Mouse (Mus musculus): ENCODE results near the gene Lamb3. TPM values are rescaled to one million over a fixed set of nuclear protein-coding genes. Genes with fewer than 3 reads are reported as not detected.

Lamb3 gene
- polyA plus RNA-seq, 1 experiment, result 4.6 TPM

- peaks cover 14% of the 10 kb centered on the region for H3K4me1 ChIP-seq (ENCODE audit: control insufficient read depth, insufficient read depth, insufficient read length)
- H3K27me3 ChIP-seq (ENCODE audit: control insufficient read depth, insufficient read depth, low read length), result no peaks in the 10 kb centered on the region
- H3K27ac ChIP-seq (ENCODE audit: insufficient read depth, low read length), result peak overlapping the region; percentile 91
- WGBS, result under 1% methylated on average over 48 of the region's 48 CpGs
- TF ChIP-seq CTCF (IDR thresholded peaks at IDR 0.05; ENCODE audit: extremely low read depth, insufficient read depth, insufficient read length, insufficient replicate concordance) (no peak), POLR2A (IDR thresholded peaks at IDR 0.05; ENCODE audit: low read depth, low read length) (peak; percentile 69)
- peaks cover 1% of the 10 kb centered on the region for H3K36me3 ChIP-seq (ENCODE audit: control insufficient read depth, insufficient read depth, low read length)
- DNase-seq (ENCODE audit: low read depth in 1 of 2, low spot score in 2 of 2), result peak; percentile 97 to 99
- peak overlapping the region; percentile 85 for H3K4me3 ChIP-seq (ENCODE audit: extremely low read depth, insufficient read depth, insufficient read length)
Measured at GRCm38 (mm10) chr1:193172991-193173809, 34.3 kb upstream of the Lamb3 start.

- H3K4me3 ChIP-seq (ENCODE audit: extremely low read depth, insufficient read depth, insufficient read length), result peak overlapping the region; percentile 54
- WGBS, result 10% methylated on average over 9 of the region's 9 CpGs
- no peak for TF ChIP-seq CTCF (IDR thresholded peaks at IDR 0.05; ENCODE audit: extremely low read depth, insufficient read depth, insufficient read length, insufficient replicate concordance)
- no peak for TF ChIP-seq POLR2A (IDR thresholded peaks at IDR 0.05; ENCODE audit: low read depth, low read length)
- no peaks in the 10 kb centered on the region for H3K27me3 ChIP-seq (ENCODE audit: control insufficient read depth, insufficient read depth, low read length)
- peaks cover 3% of the 10 kb centered on the region for H3K36me3 ChIP-seq (ENCODE audit: control insufficient read depth, insufficient read depth, low read length)
- no peak for DNase-seq (ENCODE audit: low read depth in 1 of 2, low spot score in 2 of 2)
- H3K27ac ChIP-seq (ENCODE audit: insufficient read depth, low read length), result peak overlapping the region; percentile 84
- H3K4me1 ChIP-seq (ENCODE audit: control insufficient read depth, insufficient read depth, insufficient read length), result peaks cover 14% of the 10 kb centered on the region
Measured at GRCm38 (mm10) chr1:193173810-193174129, 33.7 kb upstream of the Lamb3 start.

GRCm38 (mm10) chr1:193174143-193174733 lies 33.3 kb upstream of the Lamb3 start:
- Histone ChIP-seq H3K4me1 (ENCODE audit: control insufficient read depth, insufficient read depth, insufficient read length) (peaks cover 14% of the 10 kb centered on the region), H3K27ac (ENCODE audit: insufficient read depth, low read length) (peak overlapping the region; percentile 84), H3K36me3 (ENCODE audit: control insufficient read depth, insufficient read depth, low read length) (peaks cover 5% of the 10 kb centered on the region), H3K4me3 (ENCODE audit: extremely low read depth, insufficient read depth, insufficient read length) (no peak overlapping the region), H3K27me3 (ENCODE audit: control insufficient read depth, insufficient read depth, low read length) (no peaks in the 10 kb centered on the region)
- 84% methylated on average over 13 of the region's 13 CpGs for WGBS
- TF ChIP-seq POLR2A (IDR thresholded peaks at IDR 0.05; ENCODE audit: low read depth, low read length) (no peak), CTCF (IDR thresholded peaks at IDR 0.05; ENCODE audit: extremely low read depth, insufficient read depth, insufficient read length, insufficient replicate concordance) (no peak)
- no peak for DNase-seq (ENCODE audit: low read depth in 1 of 2, low spot score in 2 of 2)

GRCm38 (mm10) chr1:193181104-193181503 lies 26.4 kb upstream of the Lamb3 start:
- H3K27ac ChIP-seq (ENCODE audit: insufficient read depth, low read length), result peak overlapping the region; percentile 80
- no peak for TF ChIP-seq CTCF (IDR thresholded peaks at IDR 0.05; ENCODE audit: extremely low read depth, insufficient read depth, insufficient read length, insufficient replicate concordance)
- no peak for TF ChIP-seq POLR2A (IDR thresholded peaks at IDR 0.05; ENCODE audit: low read depth, low read length)
- no peaks in the 10 kb centered on the region for H3K27me3 ChIP-seq (ENCODE audit: control insufficient read depth, insufficient read depth, low read length)
- DNase-seq (ENCODE audit: low read depth in 1 of 2, low spot score in 2 of 2), result peak; percentile 31 to 34
- H3K4me1 ChIP-seq (ENCODE audit: control insufficient read depth, insufficient read depth, insufficient read length), result peaks cover 13% of the 10 kb centered on the region
- 20% methylated on average over 3 of the region's 3 CpGs for WGBS
- H3K36me3 ChIP-seq (ENCODE audit: control insufficient read depth, insufficient read depth, low read length), result peaks cover 38% of the 10 kb centered on the region
- H3K4me3 ChIP-seq (ENCODE audit: extremely low read depth, insufficient read depth, insufficient read length), result no peak overlapping the region

GRCm38 (mm10) chr1:193188257-193188656 lies 19.2 kb upstream of the Lamb3 start:
- Histone ChIP-seq H3K4me1 (ENCODE audit: control insufficient read depth, insufficient read depth, insufficient read length) (peaks cover 30% of the 10 kb centered on the region), H3K27ac (ENCODE audit: insufficient read depth, low read length) (peak overlapping the region; percentile 92), H3K36me3 (ENCODE audit: control insufficient read depth, insufficient read depth, low read length) (peaks cover 71% of the 10 kb centered on the region), H3K4me3 (ENCODE audit: extremely low read depth, insufficient read depth, insufficient read length) (no peak overlapping the region), H3K27me3 (ENCODE audit: control insufficient read depth, insufficient read depth, low read length) (no peaks in the 10 kb centered on the region)
- TF ChIP-seq POLR2A (IDR thresholded peaks at IDR 0.05; ENCODE audit: low read depth, low read length), result no peak
- TF ChIP-seq CTCF (IDR thresholded peaks at IDR 0.05; ENCODE audit: extremely low read depth, insufficient read depth, insufficient read length, insufficient replicate concordance), result no peak
- no peak for DNase-seq (ENCODE audit: low read depth in 1 of 2, low spot score in 2 of 2)
- WGBS, result 86% methylated on average over 6 of the region's 6 CpGs

- H3K27ac ChIP-seq (ENCODE audit: insufficient read depth, low read length), result peak overlapping the region; percentile 92
- 18% methylated on average over 9 of the region's 9 CpGs for WGBS
Measured at GRCm38 (mm10) chr1:193189151-193189621, 18.3 kb upstream of the Lamb3 start.

More at GRCm38 (mm10) chr1:193189151-193189621, 18.3 kb upstream of the Lamb3 start:
- TF ChIP-seq CTCF (IDR thresholded peaks at IDR 0.05; ENCODE audit: extremely low read depth, insufficient read depth, insufficient read length, insufficient replicate concordance) (no peak), POLR2A (IDR thresholded peaks at IDR 0.05; ENCODE audit: low read depth, low read length) (no peak)
- Histone ChIP-seq H3K4me3 (ENCODE audit: extremely low read depth, insufficient read depth, insufficient read length) (no peak overlapping the region), H3K27me3 (ENCODE audit: control insufficient read depth, insufficient read depth, low read length) (no peaks in the 10 kb centered on the region), H3K4me1 (ENCODE audit: control insufficient read depth, insufficient read depth, insufficient read length) (peaks cover 30% of the 10 kb centered on the region), H3K36me3 (ENCODE audit: control insufficient read depth, insufficient read depth, low read length) (peaks cover 74% of the 10 kb centered on the region)
- DNase-seq (ENCODE audit: low read depth in 1 of 2, low spot score in 2 of 2), result peak in 1 of 2 experiments; percentile 70

Data from spleen, adult 2 months (tissue).